Mouse (Mus musculus): ENCODE data around the gene Serpinb6b.

- TF ChIP-seq POLR2A (IDR thresholded peaks at IDR 0.05; ENCODE audit: low read depth, low read length) (no peak), CTCF (IDR thresholded peaks at IDR 0.05; ENCODE audit: extremely low read depth, insufficient read length, insufficient replicate concordance, low read depth, low read length) (no peak)
Observed at GRCm38 (mm10) chr13:32966116-32966515, 1.1 kb downstream of the Serpinb6b start.
